Mouse (Mus musculus): ENCODE measurements around the gene Nrde2.

GRCm38 (mm10) chr12:100187013-100187755, 27.7 kb upstream of the Nrde2 start:
- TF ChIP-seq CTCF (IDR thresholded peaks at IDR 0.05; ENCODE audit: low read depth, low read length) (no peak), POLR2A (IDR thresholded peaks at IDR 0.05; ENCODE audit: insufficient read depth, low read length) (peak; percentile 84), EP300 (IDR thresholded peaks at IDR 0.05; ENCODE audit: insufficient read depth, low read depth, low read length) (0 out of 2 replicates have a peak, but pooled peaks have one; percentile 29)
